Mouse (Mus musculus): ENCODE measurements around the gene Fam172a. TPM values are rescaled to one million over a fixed set of nuclear protein-coding genes. Genes with fewer than 3 reads are reported as not detected.

Fam172a gene
- polyA plus RNA-seq, 1 experiment from 2014 or later: 27.0 TPM

- Histone ChIP-seq H3K9me3 (no peaks in the 10 kb centered on the region), H3K36me3 (no peaks in the 10 kb centered on the region), H3K4me1 (replicated peaks) (no peaks in the 10 kb centered on the region), H3K27me3 (no peaks in the 10 kb centered on the region), H3K4me3 (replicated peaks) (no peak overlapping the region), H3K9ac (replicated peaks) (no peak overlapping the region), H3K4me2 (no peak overlapping the region), H3K27ac (no peak overlapping the region)
- WGBS: 83% methylated on average over 3 of the region's 3 CpGs
- ATAC-seq (ENCODE audit: insufficient number of reproducible peaks, insufficient read depth, low FRiP score, low TSS enrichment, low read depth): no peak
These were observed 274.4 kb downstream of the Fam172a start for GRCm38 (mm10) chr13:77976248-77976647.

GRCm38 (mm10) chr13:77977121-77977520, 275.3 kb downstream of the Fam172a start:
- Histone ChIP-seq H3K27me3 (no peaks in the 10 kb centered on the region), H3K27ac (no peak overlapping the region), H3K4me3 (replicated peaks) (no peak overlapping the region), H3K9ac (replicated peaks) (no peak overlapping the region), H3K4me1 (replicated peaks) (no peaks in the 10 kb centered on the region), H3K36me3 (no peaks in the 10 kb centered on the region), H3K9me3 (no peaks in the 10 kb centered on the region), H3K4me2 (no peak overlapping the region)
- WGBS: 92% methylated on average over 1 of the region's 1 CpGs
- no peak for ATAC-seq (ENCODE audit: insufficient number of reproducible peaks, insufficient read depth, low FRiP score, low TSS enrichment, low read depth)

GRCm38 (mm10) chr13:77982105-77982851, 280.4 kb downstream of the Fam172a start:
- WGBS: 25% methylated on average over 5 of the region's 5 CpGs
- Histone ChIP-seq H3K9me3 (no peaks in the 10 kb centered on the region), H3K36me3 (no peaks in the 10 kb centered on the region), H3K9ac (replicated peaks) (no peak overlapping the region), H3K4me1 (replicated peaks) (no peaks in the 10 kb centered on the region), H3K4me2 (no peak overlapping the region), H3K4me3 (replicated peaks) (no peak overlapping the region), H3K27ac (no peak overlapping the region), H3K27me3 (no peaks in the 10 kb centered on the region)
- ATAC-seq (ENCODE audit: insufficient number of reproducible peaks, insufficient read depth, low FRiP score, low TSS enrichment, low read depth): no peak

- no peaks in the 10 kb centered on the region for H3K9me3 ChIP-seq
- H3K36me3 ChIP-seq: no peaks in the 10 kb centered on the region
- ATAC-seq (ENCODE audit: insufficient number of reproducible peaks, insufficient read depth, low FRiP score, low TSS enrichment, low read depth): no peak
- no peak overlapping the region for H3K27ac ChIP-seq
- no peak overlapping the region for H3K4me2 ChIP-seq
- H3K4me1 ChIP-seq (replicated peaks): no peaks in the 10 kb centered on the region
- H3K27me3 ChIP-seq: no peaks in the 10 kb centered on the region
- no peak overlapping the region for H3K4me3 ChIP-seq (replicated peaks)
- WGBS: 79% methylated on average over 2 of the region's 2 CpGs
- no peak overlapping the region for H3K9ac ChIP-seq (replicated peaks)
These were observed 281.0 kb downstream of the Fam172a start for GRCm38 (mm10) chr13:77982852-77983202.

- 76% methylated on average over 5 of the region's 5 CpGs for WGBS
- Histone ChIP-seq H3K27ac (no peak overlapping the region), H3K9ac (replicated peaks) (no peak overlapping the region)
These were observed 289.5 kb downstream of the Fam172a start for GRCm38 (mm10) chr13:77991189-77991886.

GRCm38 (mm10) chr13:78004649-78005048, 302.8 kb downstream of the Fam172a start:
- no peak overlapping the region for H3K4me2 ChIP-seq
- no peak for ATAC-seq (ENCODE audit: insufficient number of reproducible peaks, insufficient read depth, low FRiP score, low TSS enrichment, low read depth)
- no peaks in the 10 kb centered on the region for H3K9me3 ChIP-seq
- H3K27me3 ChIP-seq: no peaks in the 10 kb centered on the region
- 84% methylated on average over 4 of the region's 4 CpGs for WGBS
- H3K36me3 ChIP-seq: no peaks in the 10 kb centered on the region
- no peak overlapping the region for H3K9ac ChIP-seq (replicated peaks)
- H3K4me1 ChIP-seq (replicated peaks): no peaks in the 10 kb centered on the region
- H3K27ac ChIP-seq: no peak overlapping the region
- no peak overlapping the region for H3K4me3 ChIP-seq (replicated peaks)

More at GRCm38 (mm10) chr13:77991189-77991886, 289.5 kb downstream of the Fam172a start:
- no peak for ATAC-seq (ENCODE audit: insufficient number of reproducible peaks, insufficient read depth, low FRiP score, low TSS enrichment, low read depth)
- Histone ChIP-seq H3K9me3 (no peaks in the 10 kb centered on the region), H3K4me1 (replicated peaks) (no peaks in the 10 kb centered on the region), H3K36me3 (no peaks in the 10 kb centered on the region), H3K4me2 (no peak overlapping the region), H3K4me3 (replicated peaks) (no peak overlapping the region), H3K27me3 (no peaks in the 10 kb centered on the region)

GRCm38 (mm10) chr13:78005344-78005743, 303.5 kb downstream of the Fam172a start:
- Histone ChIP-seq H3K27me3 (no peaks in the 10 kb centered on the region), H3K36me3 (no peaks in the 10 kb centered on the region), H3K27ac (no peak overlapping the region), H3K9ac (replicated peaks) (no peak overlapping the region), H3K4me1 (replicated peaks) (no peaks in the 10 kb centered on the region), H3K4me3 (replicated peaks) (no peak overlapping the region), H3K4me2 (no peak overlapping the region), H3K9me3 (no peaks in the 10 kb centered on the region)
- no peak for ATAC-seq (ENCODE audit: insufficient number of reproducible peaks, insufficient read depth, low FRiP score, low TSS enrichment, low read depth)
- 63% methylated on average over 3 of the region's 3 CpGs for WGBS

- no peak overlapping the region for H3K27ac ChIP-seq
- no peaks in the 10 kb centered on the region for H3K9me3 ChIP-seq
- no peak overlapping the region for H3K4me2 ChIP-seq
- no peaks in the 10 kb centered on the region for H3K27me3 ChIP-seq
- ATAC-seq (ENCODE audit: insufficient number of reproducible peaks, insufficient read depth, low FRiP score, low TSS enrichment, low read depth): no peak
- H3K4me3 ChIP-seq (replicated peaks): no peak overlapping the region
- WGBS: 84% methylated on average over 1 of the region's 1 CpGs
- no peaks in the 10 kb centered on the region for H3K4me1 ChIP-seq (replicated peaks)
- H3K36me3 ChIP-seq: no peaks in the 10 kb centered on the region
- no peak overlapping the region for H3K9ac ChIP-seq (replicated peaks)
These were observed 308.3 kb downstream of the Fam172a start for GRCm38 (mm10) chr13:78010176-78010575.

- no peaks in the 10 kb centered on the region for H3K27me3 ChIP-seq
- H3K4me3 ChIP-seq (replicated peaks): no peak within 1 kb of the TSS
- H3K4me1 ChIP-seq (replicated peaks): no peaks in the 10 kb centered on the region
- no peaks in the 10 kb centered on the region for H3K9me3 ChIP-seq
- 0 out of 2 replicates have a peak within 1 kb of the TSS, but pooled peaks have one; percentile 29 for H3K27ac ChIP-seq
- H3K4me2 ChIP-seq: no peak within 1 kb of the TSS
- ATAC-seq (ENCODE audit: insufficient number of reproducible peaks, insufficient read depth, low FRiP score, low TSS enrichment, low read depth): no peak
- H3K36me3 ChIP-seq: no peaks in the 10 kb centered on the region
- WGBS: 53% methylated on average over 15 of the region's 15 CpGs
- no peak within 1 kb of the TSS for H3K9ac ChIP-seq (replicated peaks)
These were observed 323.0 kb downstream of the Fam172a start, which contains the start of gene Pou5f2 for GRCm38 (mm10) chr13:78024683-78025294. Gene Pou5f2 (plus strand): TSS chr13:78024902.

GRCm38 (mm10) chr13:78032821-78033220, 331.0 kb downstream of the Fam172a start:
- WGBS: 38% methylated on average over 1 of the region's 1 CpGs
- Histone ChIP-seq H3K4me1 (replicated peaks) (peaks cover 5% of the 10 kb centered on the region; the same call in 1 of the 2 replicates), H3K4me2 (no peak overlapping the region), H3K27me3 (no peaks in the 10 kb centered on the region), H3K36me3 (no peaks in the 10 kb centered on the region), H3K27ac (no peak overlapping the region), H3K9ac (replicated peaks) (no peak overlapping the region), H3K4me3 (replicated peaks) (no peak overlapping the region), H3K9me3 (no peaks in the 10 kb centered on the region)
- no peak for ATAC-seq (ENCODE audit: insufficient number of reproducible peaks, insufficient read depth, low FRiP score, low TSS enrichment, low read depth)

GRCm38 (mm10) chr13:78037203-78037602, 335.4 kb downstream of the Fam172a start:
- no peaks in the 10 kb centered on the region for H3K9me3 ChIP-seq
- H3K4me1 ChIP-seq (replicated peaks): peaks cover 5% of the 10 kb centered on the region; the same call in 1 of the 2 replicates
- no peaks in the 10 kb centered on the region for H3K27me3 ChIP-seq
- WGBS: 68% methylated on average over 1 of the region's 1 CpGs
- ATAC-seq (ENCODE audit: insufficient number of reproducible peaks, insufficient read depth, low FRiP score, low TSS enrichment, low read depth): no peak
- H3K27ac ChIP-seq: no peak overlapping the region
- no peak overlapping the region for H3K4me2 ChIP-seq
- H3K36me3 ChIP-seq: no peaks in the 10 kb centered on the region
- H3K4me3 ChIP-seq (replicated peaks): no peak overlapping the region
- H3K9ac ChIP-seq (replicated peaks): no peak overlapping the region

Data from limb, embryonic 12.5 days (tissue).